Mouse (Mus musculus) MEL (cell line): ENCODE data around the gene Gm43517. TPM values are rescaled to one million over a fixed set of nuclear protein-coding genes. Genes with fewer than 3 reads are reported as not detected.

Experiments used
- DNase-seq: peaks from one replicate; pipeline ENCODE4 v3.0.0; 2011; ENCODE audit warnings: low read depth, low spot score
- H3K27ac ChIP-seq: 2 replicates; pipeline ENCODE4 v1.5.1; 2012; ENCODE audit warnings: low read depth, mild to moderate bottlenecking, control low read depth, low read length, moderate library complexity; ENCODE audit not compliant: control insufficient read depth
- H3K27me3 ChIP-seq, 2 experiments: fragments of 150-350 bp in 1 of 2; sonication (generic) in 1 of 2; 2 replicates each; pipeline ENCODE4 v1.6.1; 2012; ENCODE audit warnings: low read length in 2 of 2, mild to moderate bottlenecking in 2 of 2, improper control_type of control experiment in 1 of 2, moderate library complexity in 1 of 2; ENCODE audit not compliant: insufficient read depth in 2 of 2, control insufficient read depth in 1 of 2
- H3K36me3 ChIP-seq, 2 experiments: 2 replicates each; pipeline ENCODE4 v1.6.1; 2012 to 2014; ENCODE audit warnings: low read length in 2 of 2, improper control_type of control experiment in 1 of 2, inconsistent platforms in 1 of 2, mild to moderate bottlenecking in 1 of 2; ENCODE audit not compliant: insufficient read depth in 2 of 2, control insufficient read depth in 1 of 2
- H3K4me1 ChIP-seq, 2 experiments: fragments of 150-350 bp in 1 of 2; sonication (generic) in 1 of 2; 2 replicates each; pipeline ENCODE4 v1.6.1; 2012; ENCODE audit warnings: low read length in 2 of 2, improper control_type of control experiment in 1 of 2, mild to moderate bottlenecking in 1 of 2; ENCODE audit not compliant: insufficient read depth in 2 of 2, control insufficient read depth in 1 of 2
- H3K4me3 ChIP-seq, 2 experiments: fragments of 150-350 bp in 1 of 2; sonication (generic) in 1 of 2; 2 replicates each; pipeline ENCODE4 v1.5.1; 2012; ENCODE audit warnings: low read depth in 2 of 2, low read length in 2 of 2, mild to moderate bottlenecking in 2 of 2, moderate library complexity in 2 of 2, control low read depth in 1 of 2, improper control_type of control experiment in 1 of 2; ENCODE audit not compliant: control insufficient read depth in 1 of 2, insufficient read depth in 1 of 2
- H3K79me2 ChIP-seq: 2 replicates; pipeline ENCODE4 v1.6.1; 2012; ENCODE audit warnings: mild to moderate bottlenecking, low read length, moderate library complexity; ENCODE audit not compliant: control insufficient read depth, poor library complexity, insufficient read depth
- H3K9ac ChIP-seq: 2 replicates; pipeline ENCODE4 v1.6.1; 2012; ENCODE audit warnings: low read depth, mild to moderate bottlenecking, control low read depth, low read length, moderate library complexity; ENCODE audit not compliant: control insufficient read depth, poor library complexity, severe bottlenecking
- H3K9me3 ChIP-seq: fragments of 150-350 bp; sonication (generic); replicated peaks from 2 replicates; pipeline ENCODE4 v1.6.1; 2012; ENCODE audit warnings: mild to moderate bottlenecking, low read length, improper control_type of control experiment, moderate library complexity; ENCODE audit not compliant: insufficient read depth
- BHLHE40 ChIP-seq: IDR thresholded peaks from 2 replicates; pipeline ENCODE4 v1.6.1; 2012; ENCODE audit warnings: low read depth, mild to moderate bottlenecking, inconsistent platforms, low read length, improper control_type of control experiment, borderline replicate concordance
- CHD2 ChIP-seq: IDR thresholded peaks from 2 replicates; pipeline ENCODE4 v1.6.1; 2011; ENCODE audit warnings: low read length, improper control_type of control experiment
- ELF1 ChIP-seq: IDR thresholded peaks from 2 replicates; pipeline ENCODE4 v1.6.1; 2014; ENCODE audit warnings: low read depth, mild to moderate bottlenecking, inconsistent platforms, low read length, improper control_type of control experiment, moderate library complexity
- EP300 ChIP-seq, 2 experiments: IDR thresholded peaks; 2 replicates each; pipeline ENCODE4 v1.6.1; 2011; ENCODE audit warnings: improper control_type of control experiment in 2 of 2, low read length in 2 of 2, low read depth in 1 of 2, mild to moderate bottlenecking in 1 of 2
- ETS1 ChIP-seq: IDR thresholded peaks from 2 replicates; pipeline ENCODE4 v1.6.1; 2012; ENCODE audit warnings: low read depth, mild to moderate bottlenecking, inconsistent platforms, low read length, improper control_type of control experiment, moderate library complexity
- GABPA ChIP-seq: IDR thresholded peaks from 2 replicates; pipeline ENCODE4 v1.6.1; 2012; ENCODE audit warnings: low read depth, mild to moderate bottlenecking, inconsistent platforms, low read length, improper control_type of control experiment, moderate library complexity
- JUND ChIP-seq: IDR thresholded peaks from 2 replicates; pipeline ENCODE4 v1.6.1; 2011; ENCODE audit warnings: low read depth, mild to moderate bottlenecking, improper control_type of control experiment, low read length
- MEF2A ChIP-seq: IDR thresholded peaks from 2 replicates; pipeline ENCODE4 v1.6.1; 2014; ENCODE audit warnings: low read depth, mild to moderate bottlenecking, inconsistent platforms, low read length, improper control_type of control experiment; ENCODE audit not compliant: poor library complexity, insufficient replicate concordance, severe bottlenecking; ENCODE audit errors: extremely low read depth
- MXI1 ChIP-seq: IDR thresholded peaks from 2 replicates; pipeline ENCODE4 v1.6.1; 2011; ENCODE audit warnings: mild to moderate bottlenecking, low read depth, low read length, improper control_type of control experiment
- MYC ChIP-seq: IDR thresholded peaks from 2 replicates; pipeline ENCODE4 v1.6.1; 2011; ENCODE audit warnings: low read depth, mild to moderate bottlenecking, low read length, improper control_type of control experiment, moderate library complexity
- NRF1 ChIP-seq: IDR thresholded peaks from 2 replicates; pipeline ENCODE4 v1.6.1; 2014; ENCODE audit warnings: low read depth, mild to moderate bottlenecking, inconsistent platforms, low read length, improper control_type of control experiment, moderate library complexity; ENCODE audit not compliant: poor library complexity, insufficient read depth, severe bottlenecking
- RCOR1 ChIP-seq: IDR thresholded peaks from 2 replicates; pipeline ENCODE4 v1.6.1; 2012; ENCODE audit warnings: low read depth, mild to moderate bottlenecking, inconsistent platforms, low read length, improper control_type of control experiment
- TBP ChIP-seq: IDR thresholded peaks from 2 replicates; pipeline ENCODE4 v1.8.0; 2011; ENCODE audit warnings: low read depth, low read length, improper control_type of control experiment
- TCF12 ChIP-seq: IDR thresholded peaks from 2 replicates; pipeline ENCODE4 v1.6.1; 2014; ENCODE audit warnings: low read depth, mild to moderate bottlenecking, inconsistent platforms, low read length, improper control_type of control experiment, moderate library complexity
- USF1 ChIP-seq: IDR thresholded peaks from 2 replicates; pipeline ENCODE4 v1.6.1; 2014; ENCODE audit warnings: low read depth, mild to moderate bottlenecking, inconsistent platforms, low read length, improper control_type of control experiment, moderate library complexity
- ZC3H11A ChIP-seq: IDR thresholded peaks from 2 replicates; pipeline ENCODE4 v1.6.1; 2012; ENCODE audit warnings: low read depth, mild to moderate bottlenecking, inconsistent platforms, low read length, improper control_type of control experiment
- ZNF384 ChIP-seq: IDR thresholded peaks from 2 replicates; pipeline ENCODE4 v1.6.1; 2012; ENCODE audit warnings: low read depth, mild to moderate bottlenecking, inconsistent platforms, low read length, improper control_type of control experiment
- polyA plus RNA-seq, 2 experiments: library from polyadenylated mRNA; stranded (reverse) in 1 of 2; unstranded in 1 of 2; fragments of >175 nt in 1 of 2; fragments of >200 nt in 1 of 2; gene quantifications; 2 replicates each; pipeline versions ENCODE4 v1.2.1 to v1.2.4; 2012; ENCODE audit warnings: low replicate concordance in 2 of 2, low read depth in 1 of 2; ENCODE audit not compliant: insufficient read length in 2 of 2, insufficient read depth in 1 of 2, missing spikeins in 1 of 2
- total RNA-seq: library from RNA; depleted of rRNA; stranded (reverse); fragments of 300-350 nt; gene quantifications from 2 replicates; pipeline ENCODE4 v1.2.3, GENCODE M21; 2012

Gm43517 gene
- total and polyA plus RNA-seq, 3 experiments, result not detected

DNA sequence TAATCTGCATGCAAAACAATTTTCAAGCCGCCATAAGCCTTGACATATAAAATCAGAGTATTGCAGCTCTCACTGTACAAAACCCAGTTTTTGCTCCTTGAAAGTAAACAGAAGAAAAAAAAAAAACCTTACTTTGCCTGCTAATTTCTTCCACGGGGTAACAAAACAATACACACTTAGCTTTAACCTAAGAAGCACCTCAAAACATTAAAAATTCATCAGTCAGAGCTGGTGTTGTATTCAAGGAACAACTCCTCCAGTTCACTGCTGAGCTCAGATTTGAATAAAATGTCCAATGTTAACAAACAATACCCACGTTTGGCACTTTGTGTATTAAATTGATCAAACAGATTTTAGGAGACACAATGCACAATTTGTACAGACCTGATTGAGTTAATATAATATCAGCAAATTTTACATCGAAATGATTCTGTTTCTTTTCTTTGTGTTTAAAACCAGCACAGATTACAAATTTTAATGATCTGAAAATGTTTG is 3.9 kb upstream of the Gm43517 start:
- Histone ChIP-seq H3K27ac (no peak overlapping the region), H3K9ac (no peak overlapping the region), H3K4me1 (no peaks in the 10 kb centered on the region), H3K79me2 (no peaks in the 10 kb centered on the region), H3K36me3 (no peaks in the 10 kb centered on the region), H3K27me3 (no peaks in the 10 kb centered on the region), H3K4me3 (no peak overlapping the region), H3K9me3 (no peaks in the 10 kb centered on the region)
- DNase-seq, result no peak
- TF ChIP-seq BHLHE40, result no peak
- TF ChIP-seq USF1, result no peak
- no peak for TF ChIP-seq MEF2A
- TF ChIP-seq ELF1, result no peak
- TF ChIP-seq ZC3H11A, result no peak

DNA sequence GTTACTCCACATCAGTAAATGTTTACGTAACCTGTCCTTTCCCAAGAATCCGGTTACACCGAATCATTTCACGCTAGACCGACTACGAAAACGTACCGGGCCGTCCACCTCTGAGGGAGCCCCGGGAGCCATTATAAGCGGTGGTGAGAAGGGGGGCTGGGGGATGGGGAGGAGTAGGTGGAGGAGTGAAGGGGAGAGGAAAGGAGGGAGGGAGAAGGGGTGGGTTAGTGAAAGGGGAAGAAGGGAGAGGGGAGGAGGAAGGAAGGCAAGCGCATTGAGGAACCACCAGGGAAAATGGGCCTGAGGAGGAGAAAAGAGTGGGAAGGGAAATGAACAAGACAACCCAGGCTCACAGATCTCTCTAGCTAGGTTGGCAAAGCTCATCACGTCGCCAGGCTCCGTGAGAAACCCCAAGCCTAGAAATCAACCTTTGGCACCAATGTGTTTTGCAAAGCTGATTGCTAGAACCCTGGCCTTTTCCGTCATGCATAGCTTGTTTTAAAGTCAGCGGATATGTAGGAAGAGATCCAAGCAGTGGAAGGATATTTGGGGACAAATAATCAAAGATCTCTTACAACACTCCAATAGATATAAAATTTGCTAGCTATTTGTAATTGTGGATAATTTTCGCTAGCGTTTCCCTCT is 3.1 kb upstream of the Gm43517 start:
- no peaks in the 10 kb centered on the region for H3K9me3 ChIP-seq
- H3K27me3 ChIP-seq, result no peaks in the 10 kb centered on the region

DNA sequence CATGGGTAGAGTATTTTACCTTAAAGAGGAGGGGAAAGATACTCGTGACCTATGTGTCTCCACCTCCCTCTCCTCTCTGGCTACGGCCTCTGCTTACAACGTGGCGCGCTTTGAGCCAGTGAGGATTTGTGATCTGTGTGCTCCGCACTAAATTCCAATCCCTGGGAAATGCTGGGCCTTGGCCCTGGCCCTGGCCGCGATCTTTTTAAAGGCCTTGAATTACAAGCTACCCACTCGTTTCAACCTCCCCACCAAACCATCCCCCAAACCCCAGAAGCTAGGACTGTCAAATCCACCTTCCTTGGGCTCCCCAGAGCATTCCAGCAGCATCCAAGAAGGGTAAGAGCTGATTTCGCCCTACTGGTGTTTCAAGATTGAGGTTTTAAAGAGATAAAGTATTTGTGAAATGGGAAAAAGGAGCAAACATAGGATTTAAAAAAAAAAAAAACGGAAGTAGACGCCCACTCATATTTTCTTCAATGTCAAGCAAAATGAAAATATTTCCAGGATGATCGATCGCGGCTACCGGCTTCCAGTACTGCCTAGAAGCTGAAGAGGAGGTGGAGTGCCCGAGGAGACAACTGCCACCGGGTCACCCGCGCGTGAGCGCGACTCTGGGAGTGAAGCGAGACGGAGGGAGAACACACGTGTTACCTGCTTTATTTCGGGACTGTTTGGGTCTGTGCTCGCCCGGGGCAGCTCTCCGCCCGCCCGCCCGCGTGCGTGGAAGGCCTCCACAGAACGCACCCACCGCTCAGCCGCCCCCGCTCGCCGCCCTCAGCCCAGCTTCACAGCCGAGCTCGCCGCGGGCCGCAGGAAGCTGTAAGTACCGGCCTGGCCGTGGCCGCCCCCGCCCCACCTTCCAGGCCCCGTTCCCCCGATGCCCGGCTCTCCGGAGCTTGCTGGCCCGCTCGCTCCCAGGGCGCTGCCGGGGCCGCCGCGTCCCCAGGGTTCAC is 2.1 kb upstream of the Gm43517 start, which contains the start of gene Foxg1:
TSS of gene Foxg1 (plus strand) at position 96 of the 956 bp plus-strand sequence.
- Histone ChIP-seq H3K36me3 (no peaks in the 10 kb centered on the region), H3K4me1 (no peaks in the 10 kb centered on the region), H3K79me2 (no peaks in the 10 kb centered on the region), H3K4me3 (no peak within 1 kb of the TSS), H3K9me3 (no peaks in the 10 kb centered on the region), H3K9ac (no peak within 1 kb of the TSS), H3K27me3 (no peaks in the 10 kb centered on the region), H3K27ac (no peak within 1 kb of the TSS)
- TF ChIP-seq MXI1 (no peak), JUND (no peak), EP300 (IDR thresholded peaks at IDR 0.05; ENCODE audit: low read depth in 1 of 2, low read length in 2 of 2) (no peak), ZNF384 (no peak), NRF1 (no peak), ETS1 (no peak), GABPA (no peak), TCF12 (no peak)
- no peak for DNase-seq

More for the DNA sequence above, 3.1 kb upstream of the Gm43517 start:
- H3K4me1 ChIP-seq, result no peaks in the 10 kb centered on the region
- H3K9ac ChIP-seq, result no peak overlapping the region
- no peak overlapping the region for H3K27ac ChIP-seq
- DNase-seq, result no peak
- no peak for TF ChIP-seq TBP
- no peak for TF ChIP-seq NRF1
- TF ChIP-seq MYC, result no peak
- TF ChIP-seq JUND, result no peak
- no peak for TF ChIP-seq RCOR1
- no peak for TF ChIP-seq EP300 (IDR thresholded peaks at IDR 0.05; ENCODE audit: low read depth in 1 of 2, low read length in 2 of 2)
- no peak for TF ChIP-seq CHD2
- TF ChIP-seq, all 39 proteins: peak for 0
- no peak overlapping the region for H3K4me3 ChIP-seq
- no peaks in the 10 kb centered on the region for H3K79me2 ChIP-seq
- H3K36me3 ChIP-seq, result no peaks in the 10 kb centered on the region
